Mouse (Mus musculus) intestine, embryonic 14.5 days (tissue): ENCODE data around the gene Crb1. TPM values are rescaled to one million over a fixed set of nuclear protein-coding genes. Genes with fewer than 3 reads are reported as not detected.

Source experiments
- ATAC-seq: fragments of 200-750 bp; cut with Nextera tagmentation; replicated peaks from 2 replicates; pipeline ENCODE4 v1.8.0; 2017; ENCODE audit warnings: low read depth, moderate number of reproducible peaks, moderate TSS enrichment, moderate library complexity; ENCODE audit not compliant: low FRiP score, low TSS enrichment
- DNase-seq: peaks from one replicate; pipeline ENCODE4 v3.0.0-alpha.2; 2018; ENCODE audit warnings: low spot score
- H3K27ac ChIP-seq: fragments of 300-500 bp; sonication (generic); 2 replicates; pipeline ENCODE4 v1.5.1; 2014; ENCODE audit warnings: low read depth, mild to moderate bottlenecking, control low read depth
- H3K27me3 ChIP-seq: fragments of 300-500 bp; sonication (generic); replicated peaks from 2 replicates; pipeline ENCODE4 v1.6.1; 2014; ENCODE audit warnings: low read length, control low read depth; ENCODE audit not compliant: control insufficient read depth, insufficient read depth
- H3K36me3 ChIP-seq: fragments of 300-500 bp; sonication (generic); 2 replicates; pipeline ENCODE4 v1.6.1; 2014; ENCODE audit warnings: low read length, control low read depth; ENCODE audit not compliant: control insufficient read depth, insufficient read depth
- H3K4me1 ChIP-seq: fragments of 300-500 bp; sonication (generic); replicated peaks from 2 replicates; pipeline ENCODE4 v1.6.1; 2014; ENCODE audit warnings: low read length, control low read depth, mixed read lengths; ENCODE audit not compliant: control insufficient read depth, insufficient read depth
- H3K4me2 ChIP-seq: fragments of 300-500 bp; sonication (generic); 2 replicates; pipeline ENCODE4 v1.6.1; 2014; ENCODE audit warnings: low read length
- H3K4me3 ChIP-seq: fragments of 300-500 bp; sonication (generic); 2 replicates; pipeline ENCODE4 v1.5.1; 2014; ENCODE audit warnings: low read depth, low read length, control low read depth, mixed read lengths
- H3K9ac ChIP-seq: fragments of 300-500 bp; sonication (generic); 2 replicates; pipeline ENCODE4 v1.6.1; 2014; ENCODE audit warnings: mild to moderate bottlenecking, low read length
- H3K9me3 ChIP-seq: fragments of 300-500 bp; sonication (generic); 2 replicates; pipeline ENCODE4 v1.6.1; 2016; ENCODE audit warnings: low read length, control low read depth; ENCODE audit not compliant: control insufficient read depth
- WGBS: fragments of 180-500 bp; shearing (Covaris S2); extraction: QIAGEN DNeasy Blood & Tissue Kit; methylation state at CpG from one replicate; pipeline ENCODE4 v1.1.7; 2014; 5-methylcytosine and 5-hydroxymethylcytosine counted together
- polyA plus RNA-seq: library from polyadenylated mRNA; unstranded; fragments of >200 nt; fragmentation: Nextera tagmentation; extraction: Ambion mirVana; gene quantifications from 2 replicates; pipeline ENCODE4 v1.2.1, GENCODE M21; 2014

Crb1 gene
- polyA plus RNA-seq, 1 experiment from 2014 or later: 0.12 TPM

GRCm38 (mm10) chr1:139224309-139224949 lies 152.5 kb downstream of the Crb1 start:
- Histone ChIP-seq H3K27ac (peak overlapping the region; percentile 64), H3K9ac (no peak overlapping the region), H3K9me3 (no peaks in the 10 kb centered on the region), H3K27me3 (no peaks in the 10 kb centered on the region), H3K4me2 (no peak overlapping the region), H3K4me3 (no peak overlapping the region), H3K36me3 (no peaks in the 10 kb centered on the region), H3K4me1 (peaks cover 9% of the 10 kb centered on the region)
- 44% methylated on average over 6 of the region's 6 CpGs for WGBS
- ATAC-seq: no peak
- DNase-seq: no peak

GRCm38 (mm10) chr1:139223804-139224203 lies 153.1 kb downstream of the Crb1 start:
- H3K9ac ChIP-seq: no peak overlapping the region
- H3K36me3 ChIP-seq: no peaks in the 10 kb centered on the region
- ATAC-seq (no peak), DNase-seq (no peak)
- H3K9me3 ChIP-seq: no peaks in the 10 kb centered on the region
- H3K4me3 ChIP-seq: no peak overlapping the region
- peaks cover 9% of the 10 kb centered on the region for H3K4me1 ChIP-seq
- peak overlapping the region; percentile 64 for H3K27ac ChIP-seq
- WGBS: 37% methylated on average over 4 of the region's 4 CpGs
- H3K27me3 ChIP-seq: no peaks in the 10 kb centered on the region
- no peak overlapping the region for H3K4me2 ChIP-seq

GRCm38 (mm10) chr1:139215311-139215710 lies 161.6 kb downstream of the Crb1 start:
- Histone ChIP-seq H3K27ac (no peak overlapping the region), H3K9ac (no peak overlapping the region)
- ATAC-seq: no peak

GRCm38 (mm10) chr1:139210505-139210904 lies 166.4 kb downstream of the Crb1 start:
- H3K36me3 ChIP-seq: no peaks in the 10 kb centered on the region
- WGBS: 44% methylated on average over 4 of the region's 4 CpGs
- H3K27me3 ChIP-seq: no peaks in the 10 kb centered on the region
- H3K4me2 ChIP-seq: no peak overlapping the region
- H3K4me1 ChIP-seq: peaks cover 7% of the 10 kb centered on the region; the same call in 1 of the 2 replicates
- no peak for ATAC-seq
- H3K9ac ChIP-seq: no peak overlapping the region
- no peak for DNase-seq
- no peaks in the 10 kb centered on the region for H3K9me3 ChIP-seq
- H3K27ac ChIP-seq: peak overlapping the region; percentile 40; the same call in 1 of the 2 replicates
- no peak overlapping the region for H3K4me3 ChIP-seq

More at GRCm38 (mm10) chr1:139215311-139215710, 161.6 kb downstream of the Crb1 start:
- peaks cover 7% of the 10 kb centered on the region; the same call in 1 of the 2 replicates for H3K4me1 ChIP-seq
- H3K4me3 ChIP-seq: no peak overlapping the region
- no peaks in the 10 kb centered on the region for H3K36me3 ChIP-seq
- no peaks in the 10 kb centered on the region for H3K9me3 ChIP-seq
- 74% methylated on average over 8 of the region's 8 CpGs for WGBS
- no peak for DNase-seq
- H3K4me2 ChIP-seq: no peak overlapping the region
- no peaks in the 10 kb centered on the region for H3K27me3 ChIP-seq

GRCm38 (mm10) chr1:139209796-139210195 lies 167.1 kb downstream of the Crb1 start:
- Histone ChIP-seq H3K4me2 (no peak overlapping the region), H3K27ac (peak overlapping the region; percentile 67), H3K9me3 (no peaks in the 10 kb centered on the region), H3K4me1 (peaks cover 7% of the 10 kb centered on the region; the same call in 1 of the 2 replicates), H3K4me3 (no peak overlapping the region), H3K9ac (no peak overlapping the region), H3K27me3 (no peaks in the 10 kb centered on the region), H3K36me3 (no peaks in the 10 kb centered on the region)
- ATAC-seq: no peak
- DNase-seq: no peak
- 27% methylated on average over 7 of the region's 7 CpGs for WGBS

GRCm38 (mm10) chr1:139206259-139206658 lies 170.6 kb downstream of the Crb1 start:
- DNase-seq: no peak
- Histone ChIP-seq H3K36me3 (no peaks in the 10 kb centered on the region), H3K4me2 (no peak overlapping the region), H3K27ac (no peak overlapping the region), H3K4me3 (no peak overlapping the region), H3K27me3 (no peaks in the 10 kb centered on the region), H3K9me3 (no peaks in the 10 kb centered on the region), H3K4me1 (peaks cover 16% of the 10 kb centered on the region; the same call in 1 of the 2 replicates), H3K9ac (no peak overlapping the region)
- 47% methylated on average over 4 of the region's 4 CpGs for WGBS
- ATAC-seq: no peak

- 40% methylated on average over 5 of the region's 5 CpGs for WGBS
- H3K4me1 ChIP-seq: peaks cover 9% of the 10 kb centered on the region; the same call in 1 of the 2 replicates
Measured at GRCm38 (mm10) chr1:139203026-139203425, 173.9 kb downstream of the Crb1 start.

GRCm38 (mm10) chr1:139194428-139195028 lies 182.4 kb downstream of the Crb1 start:
- no peak overlapping the region for H3K4me2 ChIP-seq
- WGBS: 26% methylated on average over 5 of the region's 5 CpGs
- no peak overlapping the region for H3K4me3 ChIP-seq
- no peaks in the 10 kb centered on the region for H3K36me3 ChIP-seq
- no peak for ATAC-seq
- no peak overlapping the region for H3K9ac ChIP-seq
- no peak overlapping the region for H3K27ac ChIP-seq
- H3K4me1 ChIP-seq: 0 out of 2 replicates have a peak, but pooled peaks cover 4% of the 10 kb centered on the region
- no peak for DNase-seq
- H3K9me3 ChIP-seq: no peaks in the 10 kb centered on the region
- H3K27me3 ChIP-seq: no peaks in the 10 kb centered on the region

More at GRCm38 (mm10) chr1:139203026-139203425, 173.9 kb downstream of the Crb1 start:
- no peak overlapping the region for H3K9ac ChIP-seq
- DNase-seq: no peak
- no peak overlapping the region for H3K4me3 ChIP-seq
- no peak for ATAC-seq
- no peak overlapping the region for H3K27ac ChIP-seq
- no peaks in the 10 kb centered on the region for H3K27me3 ChIP-seq
- H3K9me3 ChIP-seq: no peaks in the 10 kb centered on the region
- H3K4me2 ChIP-seq: no peak overlapping the region
- no peaks in the 10 kb centered on the region for H3K36me3 ChIP-seq
